In genomic region chr19:46499836-46500580, GRCm38 (mm10) we compare ENCODE assay signal across 8 mouse cellular contexts. TPM values are rescaled to one million over a fixed set of nuclear protein-coding genes. Genes with fewer than 3 reads are reported as not detected.
A peak's percentile ranks its signal among the peaks of the same experiment; 100 is the strongest.
DNase-seq lines count a peak whose midpoint lies in the region; ATAC-seq lines count a peak whose summit lies in the region.

No protein-coding gene starts in this region.

- ATAC-seq in megakaryocyte progenitor cell, adult 5-6 weeks (replicated peaks; ENCODE audit: poor library complexity): peak; percentile 49

- DNase-seq in adipocyte (ENCODE audit: low spot score): peak; percentile 100
- DNase-seq in embryo, embryonic 10 days (ENCODE audit: low spot score): peak; percentile 100
- DNase-seq in gastrocnemius, postnatal 10 days: peak; percentile 92
- peak; percentile 100 for DNase-seq in induced T-regulatory cell, adult 2 months (ENCODE audit: low read depth)
- peak; percentile 98 for DNase-seq in left cerebral cortex, adult 9 months (ENCODE audit: low spot score in 2 of 2)
- peak; percentile 95 for DNase-seq in right cerebral cortex, postnatal 14 days
- peak; percentile 93 to 96 for DNase-seq in urinary bladder, postnatal 36 days (ENCODE audit: low spot score in 2 of 2)

RNA-seq across cellular contexts. Expression of gene Trim8, which starts 1.5 kb away (rescaled TPM):
- 10 to 100 TPM; 26.1 to 29.7 TPM for total RNA-seq in gastrocnemius, postnatal 10 days (2021)
- total RNA-seq in megakaryocyte progenitor cell, adult 5-6 weeks (2015): 9.7 and 18.0 TPM in 2 replicates
- 12.8 and 12.9 TPM in 2 replicates for total RNA-seq in megakaryocyte progenitor cell, adult 5-6 weeks (2017)

Comparison
In these comparisons a context has a peak if more than half of its experiments do, and no peak if none do; other contexts are left out.
1. Peak in every context shown above with its lines: DNase-seq and ATAC-seq.